Mouse (Mus musculus) layer of hippocampus, postnatal 25 days (tissue): ENCODE measurements around the gene Wdfy4. TPM values are rescaled to one million over a fixed set of nuclear protein-coding genes. Genes with fewer than 3 reads are reported as not detected.

Experiments
- DNase-seq, 2 experiments: peaks; one replicate each; pipeline ENCODE4 v3.0.0; 2022; ENCODE audit warnings: mixed read lengths in 2 of 2, low spot score in 1 of 2; ENCODE audit errors: extremely low spot score in 1 of 2
- total RNA-seq, 2 experiments: library from RNA; stranded (reverse); gene quantifications; 2 replicates each; pipeline ENCODE4 v1.2.3; 2021

Gene Wdfy4
- total RNA-seq, result 1 to 10 TPM; 2.2 to 3.2 TPM

- no peak for DNase-seq
These were observed at the start of gene Wdfy4 for GRCm38 (mm10) chr14:33185068-33185800. Wdfy4 (minus strand) TSS chr14:33185508.

GRCm38 (mm10) chr14:33232048-33232447, 46.7 kb upstream of the Wdfy4 start:
- no peak for DNase-seq

GRCm38 (mm10) chr14:33231311-33231710, 46.0 kb upstream of the Wdfy4 start:
- no peak for DNase-seq

GRCm38 (mm10) chr14:33230672-33231071, 45.4 kb upstream of the Wdfy4 start:
- DNase-seq, result no peak

- DNase-seq, result no peak
These were observed 39.9 kb upstream of the Wdfy4 start for GRCm38 (mm10) chr14:33225235-33225634.

- no peak for DNase-seq
These were observed 31.3 kb upstream of the Wdfy4 start for GRCm38 (mm10) chr14:33216343-33217208.

- DNase-seq, result no peak
These were observed 29.9 kb upstream of the Wdfy4 start for GRCm38 (mm10) chr14:33215163-33215562.

- no peak for DNase-seq
These were observed 29.4 kb upstream of the Wdfy4 start for GRCm38 (mm10) chr14:33214767-33215128.

- peak; percentile 77 to 94 for DNase-seq
These were observed 28.8 kb upstream of the Wdfy4 start, which contains the start of gene Arhgap22 for GRCm38 (mm10) chr14:33213823-33214766. Arhgap22 (plus strand) TSS chr14:33214026.

GRCm38 (mm10) chr14:33212958-33213309, 27.6 kb upstream of the Wdfy4 start:
- DNase-seq, result no peak

GRCm38 (mm10) chr14:33212271-33212957, 27.1 kb upstream of the Wdfy4 start:
- no peak for DNase-seq

GRCm38 (mm10) chr14:33210806-33211205, 25.5 kb upstream of the Wdfy4 start:
- DNase-seq, result no peak

- DNase-seq, result no peak
These were observed 23.0 kb upstream of the Wdfy4 start for GRCm38 (mm10) chr14:33208331-33208730.

- DNase-seq, result no peak
These were observed 21.7 kb upstream of the Wdfy4 start for GRCm38 (mm10) chr14:33207011-33207410.

GRCm38 (mm10) chr14:33205280-33205965, 20.1 kb upstream of the Wdfy4 start:
- peak in 1 of 2 experiments; percentile 28 for DNase-seq

GRCm38 (mm10) chr14:33203777-33204176, 18.5 kb upstream of the Wdfy4 start:
- DNase-seq, result no peak

GRCm38 (mm10) chr14:33202885-33203284, 17.6 kb upstream of the Wdfy4 start:
- DNase-seq, result no peak

- DNase-seq, result no peak
These were observed 16.9 kb upstream of the Wdfy4 start for GRCm38 (mm10) chr14:33202161-33202560.

GRCm38 (mm10) chr14:33194241-33194640, 8.9 kb upstream of the Wdfy4 start:
- DNase-seq, result no peak
